Mouse (Mus musculus) inflammation-experienced regulatory T-cells, adult 6 months (primary cell): ENCODE measurements around the gene Tsc22d1. TPM values are rescaled to one million over a fixed set of nuclear protein-coding genes. Genes with fewer than 3 reads are reported as not detected.

Experiments
- ATAC-seq: one replicate; pipeline ENCODE4 v1.8.0; 2017
- polyA plus RNA-seq, 3 experiments: library from polyadenylated mRNA; unstranded; fragments of 100-300 nt; shearing (Covaris generic); gene quantifications; one replicate each; pipeline ENCODE4 v1.2.1; 2017

Tsc22d1 gene
- polyA plus RNA-seq, 3 experiments from 2014 or later = 5.9 to 8.7 (median 7.8) TPM

GRCm38 (mm10) chr14:76520606-76521005 lies 105.8 kb downstream of the Tsc22d1 start:
- no peak for ATAC-seq

- no peak for ATAC-seq
Observed at GRCm38 (mm10) chr14:76521308-76521707, 106.5 kb downstream of the Tsc22d1 start.

GRCm38 (mm10) chr14:76523344-76523743 lies 108.6 kb downstream of the Tsc22d1 start:
- ATAC-seq = no peak

GRCm38 (mm10) chr14:76526467-76526866 lies 111.7 kb downstream of the Tsc22d1 start:
- ATAC-seq = no peak

GRCm38 (mm10) chr14:76527030-76527719 lies 112.4 kb downstream of the Tsc22d1 start:
- no peak for ATAC-seq

- no peak for ATAC-seq
Observed at GRCm38 (mm10) chr14:76527758-76528313, 113.1 kb downstream of the Tsc22d1 start.

- no peak for ATAC-seq
Observed at GRCm38 (mm10) chr14:76528641-76529040, 113.9 kb downstream of the Tsc22d1 start.

- no peak for ATAC-seq
Observed at GRCm38 (mm10) chr14:76531027-76531660, 116.4 kb downstream of the Tsc22d1 start.

GRCm38 (mm10) chr14:76532257-76533169 lies 117.8 kb downstream of the Tsc22d1 start:
- ATAC-seq = no peak

GRCm38 (mm10) chr14:76533170-76533815 lies 118.5 kb downstream of the Tsc22d1 start:
- ATAC-seq = no peak

- ATAC-seq = no peak
Observed at GRCm38 (mm10) chr14:76535096-76535495, 120.3 kb downstream of the Tsc22d1 start.

GRCm38 (mm10) chr14:76536921-76537320 lies 122.2 kb downstream of the Tsc22d1 start:
- no peak for ATAC-seq

- no peak for ATAC-seq
Observed at GRCm38 (mm10) chr14:76540005-76540670, 125.4 kb downstream of the Tsc22d1 start.

GRCm38 (mm10) chr14:76541341-76541740 lies 126.6 kb downstream of the Tsc22d1 start:
- ATAC-seq = no peak

GRCm38 (mm10) chr14:76544136-76544535 lies 129.4 kb downstream of the Tsc22d1 start:
- no peak for ATAC-seq

- no peak for ATAC-seq
Observed at GRCm38 (mm10) chr14:76555263-76556030, 140.7 kb downstream of the Tsc22d1 start.

- ATAC-seq = peak; percentile 78
Observed at GRCm38 (mm10) chr14:76556031-76556851, 141.5 kb downstream of the Tsc22d1 start.

GRCm38 (mm10) chr14:76556852-76557208 lies 142.1 kb downstream of the Tsc22d1 start, which contains the start of gene Serp2:
Gene Serp2, minus strand, starts transcription at chr14:76556889.
- ATAC-seq = no peak
